Mouse (Mus musculus) neural tube, embryonic 11.5 days (tissue): Measurements from ENCODE around the gene Sde2. TPM values are rescaled to one million over a fixed set of nuclear protein-coding genes. Genes with fewer than 3 reads are reported as not detected.

Source experiments
- ATAC-seq: fragments of 200-750 bp; cut with Nextera tagmentation; 2 replicates; pipeline ENCODE4 v1.8.0; 2017; ENCODE audit warnings: moderate number of reproducible peaks, mild to moderate bottlenecking, moderate TSS enrichment, moderate library complexity; ENCODE audit not compliant: insufficient read depth, low FRiP score, low TSS enrichment
- DNase-seq: peaks from one replicate; pipeline ENCODE4 v3.0.0-alpha.2; 2015; ENCODE audit warnings: low spot score
- H3K27ac ChIP-seq: fragments of 300-500 bp; sonication (generic); 2 replicates; pipeline ENCODE4 v1.5.1; 2014; ENCODE audit warnings: low read depth, mild to moderate bottlenecking, low read length
- H3K27me3 ChIP-seq: fragments of 300-500 bp; sonication (generic); 2 replicates; pipeline ENCODE4 v1.6.1; 2014; ENCODE audit warnings: mild to moderate bottlenecking, low read length, mixed read lengths; ENCODE audit not compliant: control insufficient read depth, insufficient read depth
- H3K36me3 ChIP-seq: fragments of 300-500 bp; sonication (generic); 2 replicates; pipeline ENCODE4 v1.6.1; 2014; ENCODE audit warnings: mild to moderate bottlenecking, low read length, moderate library complexity, mixed read lengths; ENCODE audit not compliant: control insufficient read depth, insufficient read depth
- H3K4me1 ChIP-seq: fragments of 300-500 bp; sonication (generic); 2 replicates; pipeline ENCODE4 v1.6.1; 2014; ENCODE audit warnings: low read length, mixed read lengths; ENCODE audit not compliant: control insufficient read depth, insufficient read depth
- H3K4me2 ChIP-seq: fragments of 300-500 bp; sonication (generic); 2 replicates; pipeline ENCODE4 v1.6.1; 2014; ENCODE audit warnings: low read depth, mild to moderate bottlenecking, moderate library complexity
- H3K4me3 ChIP-seq: fragments of 300-500 bp; sonication (generic); 2 replicates; pipeline ENCODE4 v1.5.1; 2014; ENCODE audit warnings: low read depth, low read length
- H3K9ac ChIP-seq: fragments of 300-500 bp; sonication (generic); 2 replicates; pipeline ENCODE4 v1.6.1; 2014; ENCODE audit warnings: mild to moderate bottlenecking, low read length
- H3K9me3 ChIP-seq: fragments of 300-500 bp; sonication (generic); 2 replicates; pipeline ENCODE4 v1.6.1; 2016; ENCODE audit warnings: low read length; ENCODE audit not compliant: control insufficient read depth
- WGBS: fragments of 180-500 bp; shearing (Covaris S2); extraction: QIAGEN DNeasy Blood & Tissue Kit; methylation state at CpG from one replicate; pipeline ENCODE4 v1.1.7; 2014; 5-methylcytosine and 5-hydroxymethylcytosine counted together
- polyA plus RNA-seq: library from polyadenylated mRNA; unstranded; fragments of >200 nt; fragmentation: Nextera tagmentation; extraction: Ambion mirVana; gene quantifications from 2 replicates; pipeline ENCODE4 v1.2.1, GENCODE M21; 2014

Sde2 gene
- polyA plus RNA-seq, result 34.7 and 37.8 TPM in 2 replicates

DNA sequence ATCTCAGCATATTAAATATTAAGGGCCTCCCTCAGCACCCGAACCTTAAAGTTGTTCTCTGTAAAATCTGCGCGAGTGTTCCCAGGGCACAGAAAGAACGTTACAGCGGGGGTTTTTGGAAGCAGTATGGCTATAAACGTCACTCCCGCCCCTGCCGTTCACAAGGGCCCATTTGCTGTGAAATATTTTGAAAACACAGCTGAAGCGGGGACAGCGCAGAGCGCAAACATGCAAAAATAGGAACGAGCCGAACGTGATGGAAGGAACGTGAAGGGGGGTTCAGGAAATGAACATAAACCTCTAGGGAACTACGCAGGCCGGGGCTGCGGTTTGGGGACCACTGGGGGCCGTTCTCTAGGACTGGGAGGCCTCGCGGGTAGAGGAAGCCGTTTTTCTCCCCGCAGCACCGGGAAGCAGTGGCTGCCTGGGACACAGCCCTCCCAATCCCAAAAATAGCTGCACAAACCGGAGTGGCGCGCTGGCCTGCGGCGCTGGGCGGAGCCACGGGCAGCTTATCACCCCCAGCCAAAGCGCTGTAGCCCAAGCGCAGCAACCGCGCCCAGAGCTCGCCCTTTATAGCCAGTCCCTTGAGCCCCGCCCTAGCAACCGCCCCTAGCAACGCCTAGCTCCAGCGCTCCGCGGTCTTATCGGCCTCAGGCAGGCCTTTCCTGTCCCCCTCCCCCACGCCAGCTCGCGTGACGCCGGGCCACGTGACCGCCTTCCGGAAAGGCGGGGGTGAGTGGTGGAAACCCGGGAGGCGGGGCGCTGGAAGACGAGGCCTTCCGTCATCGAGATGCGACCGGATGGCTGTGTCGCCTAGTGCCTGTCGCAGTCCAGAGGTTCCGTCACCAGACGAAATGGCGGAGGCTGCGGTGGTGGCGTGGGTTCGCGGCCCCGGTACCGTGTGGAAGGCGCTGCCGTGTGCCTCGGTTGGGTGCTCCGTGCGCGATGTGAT is at the start of gene Sde2:
Gene Sde2 (plus strand): TSS at position 812 of the 955 bp plus-strand sequence.
- Histone ChIP-seq H3K27ac (peak within 1 kb of the TSS; percentile 98), H3K36me3 (no peaks in the 10 kb centered on the region), H3K4me1 (peaks cover 27% of the 10 kb centered on the region), H3K4me2 (peak within 1 kb of the TSS; percentile 58), H3K9ac (peak within 1 kb of the TSS; percentile 72), H3K4me3 (peak within 1 kb of the TSS; percentile 80), H3K9me3 (no peaks in the 10 kb centered on the region), H3K27me3 (no peaks in the 10 kb centered on the region)
- peak; percentile 100 for DNase-seq
- ATAC-seq, result peak; percentile 98
- under 1% methylated on average over 77 of the region's 77 CpGs for WGBS

DNA sequence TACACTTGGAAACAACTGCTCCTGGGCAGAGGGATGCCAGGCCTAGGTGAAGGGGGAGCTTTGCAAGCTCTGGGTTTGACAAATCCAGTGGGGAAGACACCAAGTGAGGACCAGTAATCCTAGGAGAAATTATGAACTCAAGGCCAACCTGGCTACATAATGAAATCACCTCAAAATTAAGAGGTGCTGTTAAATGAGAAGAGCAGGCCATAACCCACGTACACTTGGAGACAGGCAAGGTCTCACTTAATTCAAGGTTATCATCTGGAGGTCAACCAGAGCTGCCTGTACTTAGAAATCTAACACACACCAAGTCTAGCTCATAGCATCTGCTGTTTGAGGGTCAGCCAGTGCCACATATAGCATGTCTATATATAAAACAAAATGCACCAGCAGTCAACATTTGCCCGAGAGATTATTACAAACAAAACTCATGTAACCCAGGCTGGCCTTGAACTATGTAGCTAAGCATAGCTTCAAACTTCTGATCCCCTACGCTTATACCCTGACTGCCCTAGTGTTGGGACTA is 49.4 kb upstream of the Sde2 start:
- Histone ChIP-seq H3K27ac (no peak overlapping the region), H3K9ac (no peak overlapping the region), H3K36me3 (peaks cover 24% of the 10 kb centered on the region), H3K4me2 (no peak overlapping the region), H3K27me3 (no peaks in the 10 kb centered on the region), H3K4me3 (no peak overlapping the region), H3K9me3 (no peaks in the 10 kb centered on the region), H3K4me1 (no peaks in the 10 kb centered on the region)
- ATAC-seq, result peak; percentile 48; the same call in 1 of the 2 replicates
- no peak for DNase-seq
- WGBS, result 85% methylated on average over 3 of the region's 3 CpGs

DNA sequence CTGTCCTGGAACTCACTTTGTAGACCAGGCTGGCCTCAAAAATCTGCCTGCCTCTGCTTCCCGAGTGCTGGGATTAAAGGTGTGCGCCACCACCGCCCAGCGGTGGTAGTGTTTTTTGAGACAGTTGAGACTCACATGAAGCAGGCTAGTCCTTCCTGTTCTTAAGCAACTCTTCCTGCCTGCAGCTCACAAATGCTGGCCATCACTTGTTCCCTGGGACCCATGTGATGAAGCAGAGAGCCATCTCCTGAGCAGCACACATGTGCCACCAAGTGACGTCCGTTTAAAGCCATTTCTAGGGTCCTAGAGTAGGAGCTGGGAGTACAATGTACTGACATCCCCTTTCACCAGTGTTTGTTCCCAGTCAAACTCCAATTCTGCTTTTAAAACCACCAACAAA is 47.0 kb upstream of the Sde2 start:
- Histone ChIP-seq H3K4me3 (no peak overlapping the region), H3K9ac (no peak overlapping the region), H3K27ac (no peak overlapping the region), H3K4me1 (no peaks in the 10 kb centered on the region), H3K4me2 (no peak overlapping the region), H3K9me3 (no peaks in the 10 kb centered on the region), H3K27me3 (no peaks in the 10 kb centered on the region), H3K36me3 (peaks cover 38% of the 10 kb centered on the region)
- 92% methylated on average over 6 of the region's 6 CpGs for WGBS
- DNase-seq (no peak), ATAC-seq (no peak)

DNA sequence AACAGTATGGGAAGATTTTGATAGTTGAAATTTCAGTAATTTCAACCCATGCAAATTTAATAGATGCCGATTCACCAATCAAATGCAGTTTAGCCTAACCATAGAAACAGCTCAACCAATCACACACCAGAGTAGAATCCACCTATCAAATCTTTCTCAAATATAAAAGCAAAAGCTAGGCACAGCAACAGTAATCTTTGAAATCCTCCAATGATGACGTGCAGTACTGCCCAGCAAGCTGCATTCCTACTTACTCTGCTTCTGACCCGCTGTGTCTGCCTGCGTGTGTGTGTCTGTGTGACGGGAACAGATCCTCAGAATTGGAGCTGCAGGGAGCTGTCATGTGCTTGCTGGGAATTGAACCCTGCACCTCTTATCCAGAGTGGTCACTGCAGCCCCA is 42.1 kb upstream of the Sde2 start:
- H3K4me2 ChIP-seq, result no peak overlapping the region

DNA sequence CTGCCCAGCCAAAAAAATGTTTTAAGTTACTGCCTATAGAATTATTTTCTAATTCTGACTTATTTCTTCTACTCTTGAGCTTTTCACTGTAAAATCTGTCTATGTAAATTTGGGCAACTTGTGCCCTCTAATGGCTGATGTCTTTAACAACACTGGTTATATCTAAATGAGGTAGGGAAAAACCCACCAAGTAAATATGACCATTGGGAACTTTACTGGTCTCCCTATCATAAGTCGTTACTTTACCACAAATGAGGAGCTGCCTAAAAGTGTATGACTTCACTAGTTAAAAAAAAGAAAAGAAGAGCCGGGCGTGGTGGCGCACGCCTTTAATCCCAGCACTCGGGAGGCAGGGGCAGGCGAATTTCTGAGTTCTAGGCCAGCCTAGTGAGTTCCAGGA is 40.0 kb upstream of the Sde2 start:
- Histone ChIP-seq H3K4me1 (peaks cover 11% of the 10 kb centered on the region; the same call in 1 of the 2 replicates), H3K4me3 (peak overlapping the region; percentile 99), H3K9me3 (no peaks in the 10 kb centered on the region), H3K27ac (no peak overlapping the region), H3K36me3 (peaks cover 25% of the 10 kb centered on the region), H3K4me2 (peak overlapping the region; percentile 39), H3K9ac (no peak overlapping the region), H3K27me3 (no peaks in the 10 kb centered on the region)
- ATAC-seq (no peak), DNase-seq (no peak)
- 86% methylated on average over 7 of the region's 7 CpGs for WGBS

More for the DNA sequence above, 42.1 kb upstream of the Sde2 start:
- no peak for ATAC-seq
- Histone ChIP-seq H3K4me3 (no peak overlapping the region), H3K36me3 (peaks cover 42% of the 10 kb centered on the region), H3K9ac (no peak overlapping the region), H3K4me1 (peaks cover 8% of the 10 kb centered on the region; the same call in 1 of the 2 replicates), H3K27ac (no peak overlapping the region), H3K27me3 (no peaks in the 10 kb centered on the region), H3K9me3 (no peaks in the 10 kb centered on the region)
- WGBS, result 86% methylated on average over 5 of the region's 5 CpGs
- no peak for DNase-seq

DNA sequence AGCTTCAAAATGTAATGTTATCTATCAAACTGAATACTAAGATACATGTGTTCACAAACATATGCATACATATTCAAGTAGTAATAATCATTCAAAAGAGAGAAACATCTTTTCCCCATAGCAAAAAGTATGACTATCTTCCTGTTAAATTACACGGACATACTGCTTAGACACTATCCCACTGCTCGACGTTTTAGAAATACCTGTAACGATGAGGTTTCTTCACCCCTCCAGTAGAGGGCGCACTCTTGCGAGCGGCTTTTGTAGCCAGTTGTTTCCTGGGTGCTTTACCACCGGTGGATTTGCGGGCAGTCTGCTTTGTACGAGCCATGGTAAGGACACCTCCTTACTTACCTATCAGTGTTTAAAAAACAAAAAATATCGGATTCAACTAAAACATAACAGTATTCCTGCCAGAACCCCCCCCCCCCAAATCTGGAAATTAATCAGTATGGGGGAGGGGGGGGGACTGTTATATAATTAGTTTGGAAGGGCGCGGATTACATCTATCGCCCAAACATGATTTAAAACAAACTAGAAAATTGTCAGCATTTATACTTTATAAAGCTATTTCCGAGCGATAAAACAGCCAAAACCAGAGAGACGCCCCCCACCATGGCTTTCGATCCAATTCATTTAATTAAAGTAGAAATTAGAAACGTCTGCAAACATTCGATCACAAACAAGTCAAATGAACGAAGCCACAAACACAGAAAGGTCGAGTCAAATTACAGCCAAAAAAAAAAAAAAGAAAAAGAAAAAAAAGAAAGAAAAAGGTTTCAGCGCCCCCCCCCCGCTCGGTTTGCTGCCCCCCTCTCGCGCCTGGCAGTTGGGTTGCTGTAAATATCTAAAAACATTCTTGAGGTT is 39.1 kb upstream of the Sde2 start:
- Histone ChIP-seq H3K9ac (peak overlapping the region; percentile 100), H3K4me1 (peaks cover 11% of the 10 kb centered on the region; the same call in 1 of the 2 replicates), H3K4me2 (peak overlapping the region; percentile 39), H3K27ac (peak overlapping the region; percentile 99), H3K9me3 (no peaks in the 10 kb centered on the region), H3K36me3 (peaks cover 22% of the 10 kb centered on the region), H3K27me3 (no peaks in the 10 kb centered on the region), H3K4me3 (peak overlapping the region; percentile 99)
- 7% methylated on average over 27 of the region's 27 CpGs for WGBS
- ATAC-seq (no peak), DNase-seq (no peak)

DNA sequence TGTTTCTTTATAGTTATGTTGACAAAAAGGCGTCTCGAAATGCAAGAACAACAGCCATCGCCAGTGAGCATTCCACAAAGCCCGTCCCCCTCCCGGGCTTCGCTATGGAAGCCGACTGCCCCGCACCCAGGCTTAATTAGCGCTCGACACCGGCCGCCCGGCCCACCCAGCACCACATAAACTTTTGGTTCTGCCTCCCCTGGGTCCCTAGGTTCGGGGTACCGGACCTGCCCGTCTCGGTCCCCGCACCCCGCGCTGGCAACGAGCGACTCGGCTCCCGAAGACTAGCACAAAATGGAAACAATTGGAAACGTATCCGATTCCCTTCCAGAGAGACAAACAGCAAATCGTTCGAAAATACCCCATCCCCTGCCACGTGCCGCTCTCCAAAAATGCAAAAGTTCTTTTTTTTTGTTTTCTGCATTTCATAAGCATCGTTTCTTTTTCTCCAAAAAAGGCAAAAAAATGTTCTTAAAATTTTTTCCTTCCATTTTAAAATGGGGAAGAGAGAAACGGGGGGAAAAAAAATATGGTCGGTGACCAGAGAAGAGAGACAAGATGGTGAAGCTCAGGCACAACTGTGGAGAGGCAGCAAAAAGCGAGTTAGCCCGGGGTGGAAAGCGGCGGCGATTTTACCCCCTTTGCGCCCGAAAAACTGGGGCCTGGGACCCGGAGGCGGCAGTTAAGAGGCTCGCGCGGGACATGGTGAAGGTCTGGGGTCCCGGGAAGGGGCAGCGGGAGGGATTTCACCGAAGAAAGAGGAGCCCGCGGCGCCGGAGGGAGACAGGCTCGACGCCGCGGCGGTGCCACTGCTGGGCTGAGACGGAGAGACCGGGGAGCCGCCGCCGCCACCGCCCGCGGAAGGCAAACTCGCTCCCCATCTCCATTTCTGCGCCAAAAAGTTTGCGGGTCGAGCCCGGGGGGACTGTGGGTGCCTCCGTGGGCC is 38.2 kb upstream of the Sde2 start:
- peaks cover 14% of the 10 kb centered on the region for H3K36me3 ChIP-seq
- ATAC-seq, result peak; percentile 29
- peaks cover 11% of the 10 kb centered on the region; the same call in 1 of the 2 replicates for H3K4me1 ChIP-seq

More for the DNA sequence above, 38.2 kb upstream of the Sde2 start:
- Histone ChIP-seq H3K4me2 (peak overlapping the region; percentile 39), H3K27ac (peak overlapping the region; percentile 99), H3K9ac (peak overlapping the region; percentile 100), H3K9me3 (no peaks in the 10 kb centered on the region), H3K27me3 (no peaks in the 10 kb centered on the region), H3K4me3 (peak overlapping the region; percentile 99)
- peak; percentile 70 for DNase-seq
- under 1% methylated on average over 71 of the region's 71 CpGs for WGBS
